Mouse (Mus musculus): ENCODE results near the gene B4galnt3. TPM values are rescaled to one million over a fixed set of nuclear protein-coding genes. Genes with fewer than 3 reads are reported as not detected.
A peak's percentile ranks its signal among the peaks of the same experiment; 100 is the strongest.

The B4galnt3 gene
- total RNA-seq, 4 experiments from 2014 or later, result 0.51 to 0.94 (median 0.70) TPM

DNA sequence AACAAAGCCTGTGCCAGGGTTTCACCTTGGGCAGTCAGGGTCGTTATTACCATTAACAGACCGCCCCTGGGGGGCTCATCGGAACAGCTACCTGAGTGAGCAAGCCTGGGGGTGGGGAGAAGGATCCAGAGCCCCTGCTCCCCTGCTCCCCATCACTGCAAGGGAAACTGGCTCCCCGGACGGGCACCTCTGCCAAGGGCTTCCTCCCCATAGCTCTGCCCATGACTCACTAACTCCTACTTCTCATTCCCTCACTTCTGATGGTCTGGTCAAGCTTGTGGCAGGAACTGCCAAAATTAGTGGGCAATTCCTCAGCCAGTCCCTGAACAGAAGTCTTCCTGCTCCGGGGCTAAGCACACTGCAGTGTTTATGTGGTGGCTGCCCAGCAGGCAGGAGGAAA lies 19.1 kb downstream of the B4galnt3 start:
- DNase-seq (ENCODE audit: low spot score in 2 of 2), result peak in 1 of 2 experiments; percentile 11

GRCm38 (mm10) chr6:120274887-120275286 lies 19.5 kb downstream of the B4galnt3 start:
- no peak for DNase-seq (ENCODE audit: low spot score in 2 of 2)

- DNase-seq (ENCODE audit: low spot score in 2 of 2), result no peak
Observed at GRCm38 (mm10) chr6:120274181-120274580, 20.2 kb downstream of the B4galnt3 start.

DNA sequence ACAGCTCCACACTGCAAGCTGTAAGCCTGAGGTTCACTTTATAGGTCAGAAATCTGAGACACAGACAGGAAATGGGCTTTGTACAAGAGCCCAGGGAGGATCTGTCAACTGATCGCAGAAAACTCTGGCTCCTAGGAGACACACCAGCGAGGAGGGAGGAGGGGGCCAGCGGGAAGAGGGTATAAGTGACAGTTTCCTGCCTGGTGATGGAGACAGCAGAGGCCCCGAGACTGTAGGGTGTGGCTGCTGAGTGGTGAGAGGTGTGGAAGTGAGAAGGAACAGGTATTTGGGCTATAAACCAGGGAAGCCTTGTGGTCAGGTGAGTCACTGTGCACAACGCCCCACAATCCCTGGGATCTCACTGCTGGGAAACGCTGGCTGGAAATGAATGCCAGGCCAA lies 30.2 kb downstream of the B4galnt3 start:
- DNase-seq (ENCODE audit: low spot score in 2 of 2), result no peak

DNA sequence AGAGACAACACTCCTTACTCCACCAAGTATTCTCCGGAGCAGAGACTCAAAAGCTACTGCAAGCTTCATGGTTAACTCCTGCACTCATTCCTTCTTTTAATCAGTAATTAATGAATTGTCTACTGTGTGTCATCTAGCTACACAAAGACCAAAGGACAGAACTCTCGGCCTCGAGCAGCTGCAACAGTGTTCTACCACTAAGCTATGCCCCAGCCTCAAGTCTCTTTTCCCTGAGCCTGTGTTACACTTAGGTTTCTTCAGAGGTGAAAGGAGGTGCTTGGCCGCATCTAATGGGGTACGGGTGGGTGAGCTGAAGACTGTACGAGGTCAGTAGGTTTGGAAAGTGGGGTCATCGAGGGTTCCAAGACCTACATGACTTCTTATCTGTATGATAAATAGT lies 30.8 kb downstream of the B4galnt3 start:
- DNase-seq (ENCODE audit: low spot score in 2 of 2), result no peak

DNA sequence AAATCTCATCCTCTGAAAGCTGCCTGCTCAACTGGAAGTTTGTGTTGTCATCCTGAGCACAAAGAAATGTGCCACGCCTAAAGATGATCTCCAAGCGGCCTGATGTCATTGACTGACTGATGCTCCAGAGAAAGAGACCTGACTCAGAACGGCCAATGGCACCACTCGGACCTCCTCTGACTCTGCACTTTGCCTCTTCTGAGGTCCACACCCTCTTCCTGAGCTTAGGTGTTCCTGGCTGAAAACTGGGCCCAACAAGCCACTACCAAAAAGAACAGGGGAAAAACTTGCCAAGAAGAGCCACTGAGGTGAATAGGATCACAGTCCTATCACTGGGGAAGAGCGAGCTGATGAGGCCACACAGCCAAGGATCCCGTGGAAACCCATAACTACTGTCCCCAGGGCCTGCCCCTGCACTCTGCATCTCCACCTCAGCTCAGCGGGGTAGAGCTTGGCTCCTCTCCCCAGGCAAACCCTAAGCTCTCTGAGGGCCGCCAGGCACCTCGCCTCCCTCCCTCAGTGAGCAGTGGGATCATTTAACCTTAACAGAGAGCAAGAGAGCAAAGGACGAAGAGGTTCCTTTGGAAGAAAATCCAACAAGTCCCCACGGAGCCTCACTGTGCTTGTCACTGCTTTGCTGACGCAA lies 31.4 kb downstream of the B4galnt3 start:
- no peak for DNase-seq (ENCODE audit: low spot score in 2 of 2)

DNA sequence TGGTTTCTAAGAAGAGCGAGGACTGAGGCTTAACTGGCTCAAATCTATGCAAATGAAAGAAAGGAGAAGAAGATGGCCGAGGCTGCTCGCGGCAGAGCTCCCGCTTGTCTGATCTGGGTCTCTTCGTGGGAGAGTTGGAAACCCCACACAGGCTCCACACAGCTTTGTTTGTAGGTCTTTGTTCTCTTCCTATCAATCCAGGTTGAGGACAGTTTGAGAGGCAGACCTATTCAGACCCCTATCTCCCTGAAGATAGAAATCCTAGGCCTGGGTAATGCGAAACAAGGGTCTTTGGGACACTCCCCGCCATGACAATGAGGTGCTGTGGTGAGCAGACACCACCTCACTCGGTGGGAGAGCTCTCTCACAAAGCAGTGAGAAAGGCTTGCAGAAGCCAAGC lies 34.9 kb downstream of the B4galnt3 start:
- DNase-seq (ENCODE audit: low spot score in 2 of 2), result no peak

GRCm38 (mm10) chr6:120256431-120256935 lies 37.9 kb downstream of the B4galnt3 start:
- DNase-seq (ENCODE audit: low spot score in 2 of 2), result no peak

DNA sequence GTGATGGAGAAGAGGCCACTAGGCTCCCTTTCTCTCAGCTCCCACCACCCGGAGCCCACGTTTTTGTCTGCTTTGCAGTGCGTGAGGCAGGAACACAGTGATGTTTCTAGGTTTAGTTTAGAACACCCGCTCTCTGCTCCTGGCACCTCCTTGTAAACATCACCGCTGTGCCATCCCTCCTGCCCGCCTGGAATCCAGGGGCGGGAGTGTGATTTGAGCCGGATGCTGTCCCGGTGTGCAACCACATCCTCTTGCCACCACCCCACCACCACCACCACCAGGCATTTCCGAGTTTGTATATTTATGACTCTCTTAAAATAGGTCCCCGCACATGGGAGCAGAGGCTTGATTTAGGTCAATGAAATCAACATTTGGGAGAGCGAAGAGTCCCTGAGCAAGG lies 38.7 kb downstream of the B4galnt3 start:
- DNase-seq (ENCODE audit: low spot score in 2 of 2), result peak in 1 of 2 experiments; percentile 39

- no peak for DNase-seq (ENCODE audit: low spot score in 2 of 2)
Observed at GRCm38 (mm10) chr6:120255144-120255543, 39.2 kb downstream of the B4galnt3 start.

DNA sequence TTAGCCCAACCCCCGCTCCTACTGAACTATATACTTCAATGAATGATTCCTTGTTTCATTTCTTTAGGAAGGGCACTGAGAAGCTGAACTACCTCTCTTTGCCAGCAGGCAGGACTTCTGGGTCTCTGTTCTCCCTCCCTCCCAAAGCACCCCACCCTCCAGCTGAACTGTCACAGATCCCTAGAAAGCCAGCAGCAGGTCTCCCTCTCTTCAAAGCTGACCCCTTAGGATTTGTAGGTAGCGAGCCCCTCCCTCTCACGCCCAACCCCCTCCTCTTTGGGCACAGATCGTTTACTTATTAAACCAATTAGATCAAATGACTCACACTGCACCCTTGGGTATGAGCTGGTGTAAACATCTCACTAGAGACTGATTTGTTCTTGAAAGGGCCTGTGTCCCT lies 39.7 kb downstream of the B4galnt3 start:
- no peak for DNase-seq (ENCODE audit: low spot score in 2 of 2)

DNA sequence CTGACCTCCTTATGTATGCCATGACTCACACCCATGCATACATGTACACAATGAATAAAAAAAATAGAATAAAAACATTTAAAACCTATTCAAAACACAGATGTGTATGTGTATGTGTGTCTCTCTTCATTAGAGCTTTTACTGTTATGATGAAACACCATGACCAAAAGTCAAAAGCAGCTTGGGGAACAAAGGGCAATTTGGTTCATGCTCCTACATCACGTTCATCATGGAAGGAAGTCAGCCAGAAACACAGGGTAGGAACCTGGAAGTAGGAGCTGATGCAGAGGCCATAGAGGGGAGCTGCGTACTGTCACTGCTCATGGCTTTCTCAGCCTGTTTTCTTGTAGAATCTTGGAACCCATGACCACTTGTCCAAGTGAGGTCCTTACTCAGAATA lies 41.6 kb downstream of the B4galnt3 start:
- DNase-seq (ENCODE audit: low spot score in 2 of 2), result no peak

GRCm38 (mm10) chr6:120251010-120251409 lies 43.3 kb downstream of the B4galnt3 start:
- DNase-seq (ENCODE audit: low spot score in 2 of 2), result no peak

DNA sequence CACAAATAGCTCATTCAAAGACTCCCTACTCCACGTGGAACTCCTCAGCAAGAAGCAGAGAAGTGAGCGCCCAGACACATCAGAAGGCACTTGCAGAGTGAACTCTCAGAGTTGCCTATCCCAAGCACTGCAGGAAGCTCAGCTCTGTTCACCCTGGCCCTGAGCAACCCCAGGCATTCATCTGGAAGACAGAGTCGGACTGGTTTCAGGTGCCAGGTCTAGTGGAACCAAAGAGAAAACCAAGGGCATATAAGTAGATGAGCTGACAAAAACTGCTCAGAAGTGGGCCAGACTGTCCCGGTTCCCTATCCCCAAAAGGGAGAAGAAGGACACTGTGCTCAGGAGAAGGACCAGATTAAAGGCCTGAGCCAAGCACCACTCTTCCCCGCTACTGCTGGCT lies 44.5 kb downstream of the B4galnt3 start:
- no peak for DNase-seq (ENCODE audit: low spot score in 2 of 2)

GRCm38 (mm10) chr6:120246676-120247075 lies 47.7 kb downstream of the B4galnt3 start:
- no peak for DNase-seq (ENCODE audit: low spot score in 2 of 2)

- DNase-seq (ENCODE audit: low spot score in 2 of 2), result no peak
Observed at GRCm38 (mm10) chr6:120243250-120243649, 51.1 kb downstream of the B4galnt3 start.

- no peak for DNase-seq (ENCODE audit: low spot score in 2 of 2)
Observed at GRCm38 (mm10) chr6:120242530-120242929, 51.8 kb downstream of the B4galnt3 start.

- DNase-seq (ENCODE audit: low spot score in 2 of 2), result no peak
Observed at GRCm38 (mm10) chr6:120241453-120241852, 52.9 kb downstream of the B4galnt3 start.

- no peak for DNase-seq (ENCODE audit: low spot score in 2 of 2)
Observed at GRCm38 (mm10) chr6:120240461-120240860, 53.9 kb downstream of the B4galnt3 start.

DNA sequence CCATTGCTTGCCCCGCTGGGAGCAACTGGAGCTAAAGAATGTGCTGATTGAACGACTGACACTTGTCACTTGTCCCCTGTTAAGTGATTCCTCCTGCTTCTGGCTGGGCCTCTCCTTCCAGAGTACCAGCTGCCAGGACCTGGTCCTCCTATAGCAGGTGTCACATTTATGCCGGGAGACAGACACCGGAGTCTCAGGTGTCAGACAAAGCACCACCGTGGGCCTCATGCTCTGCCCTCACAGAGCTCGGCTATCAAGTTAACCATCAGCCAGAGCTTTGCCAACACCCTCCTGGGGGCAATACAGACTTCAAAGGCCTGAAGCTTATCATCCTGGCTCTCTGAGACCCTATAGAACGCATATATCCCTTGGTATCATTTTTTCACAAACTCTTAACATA lies 58.5 kb downstream of the B4galnt3 start:
- DNase-seq (ENCODE audit: low spot score in 2 of 2), result no peak

DNA sequence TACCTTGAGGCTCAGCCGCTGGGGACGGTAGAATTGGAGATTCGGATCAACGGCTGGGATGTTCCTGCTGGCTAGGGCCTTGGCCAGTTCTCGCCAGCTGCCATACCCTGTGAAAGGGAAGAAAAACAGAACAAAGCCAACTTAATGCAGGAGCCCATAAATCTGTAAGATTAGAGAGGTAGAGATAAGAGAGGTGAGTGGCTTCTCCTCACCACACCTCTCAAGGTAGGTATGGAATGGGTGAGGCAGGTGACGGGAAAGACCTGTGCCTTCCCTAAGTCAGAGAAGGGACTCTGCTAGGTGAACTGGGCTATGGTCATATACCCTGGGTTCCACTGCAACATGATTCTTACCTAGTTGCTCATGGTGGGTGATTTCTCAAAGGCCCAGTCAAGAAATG lies 61.5 kb downstream of the B4galnt3 start:
- DNase-seq (ENCODE audit: low spot score in 2 of 2), result no peak

DNA sequence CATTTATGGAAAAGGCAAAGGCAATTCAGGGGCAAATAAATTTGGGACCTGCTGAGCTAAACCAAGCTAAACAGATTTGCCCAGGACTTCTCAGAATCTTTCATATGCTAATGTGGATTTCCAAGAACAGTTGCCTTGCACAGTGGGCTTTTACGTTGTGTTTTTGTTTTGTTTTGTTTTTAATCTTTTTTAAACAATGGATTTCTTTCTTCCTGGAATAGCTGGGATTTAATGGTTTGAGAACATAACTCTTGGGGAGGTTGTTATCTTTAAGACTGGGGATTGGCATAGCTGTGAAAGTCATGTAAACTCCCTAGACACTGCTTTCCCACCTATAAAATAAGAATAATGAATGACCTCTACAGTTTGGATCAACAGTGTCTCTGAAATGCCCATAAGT lies 63.9 kb downstream of the B4galnt3 start:
- no peak for DNase-seq (ENCODE audit: low spot score in 2 of 2)

GRCm38 (mm10) chr6:120229806-120230205 lies 64.6 kb downstream of the B4galnt3 start:
- no peak for DNase-seq (ENCODE audit: low spot score in 2 of 2)

GRCm38 (mm10) chr6:120227068-120227467 lies 67.3 kb downstream of the B4galnt3 start:
- DNase-seq (ENCODE audit: low spot score in 2 of 2), result no peak

Data from left cerebral cortex, adult 8-10 months (tissue).